Mouse (Mus musculus): ENCODE measurements around the gene 5330417C22Rik.

- TF ChIP-seq MEF2A (IDR thresholded peaks at IDR 0.05; ENCODE audit: extremely low read depth, insufficient replicate concordance, low read depth, low read length, poor library complexity, severe bottlenecking) (no peak), KAT2A (conservative IDR thresholded peaks at IDR 0.05; ENCODE audit: low read depth, low read length) (no peak), CTCF (IDR thresholded peaks at IDR 0.05 in 2 of 3, conservative IDR thresholded peaks at IDR 0.05 in 1 of 3; ENCODE audit: control insufficient read depth in 1 of 3, insufficient read depth in 1 of 3, low read depth in 2 of 3, low read length in 3 of 3, poor library complexity in 1 of 3, severe bottlenecking in 1 of 3) (no peak), ETS1 (IDR thresholded peaks at IDR 0.05; ENCODE audit: low read depth, low read length) (no peak), POLR2AphosphoS2 (IDR thresholded peaks at IDR 0.05; ENCODE audit: low read length) (no peak), ZC3H11A (IDR thresholded peaks at IDR 0.05; ENCODE audit: low read depth, low read length) (no peak)
Observed at GRCm38 (mm10) chr3:108533951-108534350, 2.4 kb downstream of the 5330417C22Rik start, which contains the start of gene 1700013F07Rik.

Measured in MEL (cell line).